Mouse (Mus musculus): ENCODE data around the gene Tsfm. TPM values are rescaled to one million over a fixed set of nuclear protein-coding genes. Genes with fewer than 3 reads are reported as not detected.
A peak's percentile ranks its signal among the peaks of the same experiment; 100 is the strongest.

The Tsfm gene
- polyA plus RNA-seq, 1 experiment from 2014 or later, result 99.1 TPM

- Histone ChIP-seq H3K9me3 (no peaks in the 10 kb centered on the region), H3K27me3 (peaks cover 72% of the 10 kb centered on the region), H3K4me1 (replicated peaks) (peaks cover 24% of the 10 kb centered on the region), H3K9ac (replicated peaks) (no peak overlapping the region), H3K4me3 (replicated peaks) (no peak overlapping the region), H3K27ac (no peak overlapping the region), H3K36me3 (peaks cover 18% of the 10 kb centered on the region), H3K4me2 (no peak overlapping the region)
- 20% methylated on average over 10 of the region's 10 CpGs for WGBS
- no peak for ATAC-seq (ENCODE audit: insufficient number of reproducible peaks, insufficient read depth, low FRiP score, low TSS enrichment, low read depth)
These were observed 19.5 kb upstream of the Tsfm start for GRCm38 (mm10) chr10:127050119-127050474.

- no peak overlapping the region for H3K9ac ChIP-seq (replicated peaks)
- 3% methylated on average over 29 of the region's 29 CpGs for WGBS
- H3K27ac ChIP-seq, result no peak overlapping the region
- H3K27me3 ChIP-seq, result peaks cover 70% of the 10 kb centered on the region
- ATAC-seq (ENCODE audit: insufficient number of reproducible peaks, insufficient read depth, low FRiP score, low TSS enrichment, low read depth), result no peak
- peak overlapping the region; percentile 19; the same call in 1 of the 2 replicates for H3K4me3 ChIP-seq (replicated peaks)
- peaks cover 19% of the 10 kb centered on the region for H3K36me3 ChIP-seq
- peaks cover 24% of the 10 kb centered on the region for H3K4me1 ChIP-seq (replicated peaks)
- H3K4me2 ChIP-seq, result peak overlapping the region; percentile 35
- no peaks in the 10 kb centered on the region for H3K9me3 ChIP-seq
These were observed 18.9 kb upstream of the Tsfm start for GRCm38 (mm10) chr10:127049395-127050118.

- WGBS, result 6% methylated on average over 35 of the region's 35 CpGs
- Histone ChIP-seq H3K36me3 (peaks cover 23% of the 10 kb centered on the region), H3K9me3 (no peaks in the 10 kb centered on the region), H3K4me1 (replicated peaks) (peaks cover 24% of the 10 kb centered on the region), H3K27ac (no peak overlapping the region), H3K27me3 (peaks cover 67% of the 10 kb centered on the region), H3K4me3 (replicated peaks) (peak overlapping the region; percentile 19; the same call in 1 of the 2 replicates), H3K4me2 (peak overlapping the region; percentile 35), H3K9ac (replicated peaks) (no peak overlapping the region)
- ATAC-seq (ENCODE audit: insufficient number of reproducible peaks, insufficient read depth, low FRiP score, low TSS enrichment, low read depth), result no peak
These were observed 18.2 kb upstream of the Tsfm start for GRCm38 (mm10) chr10:127048608-127049394.

- Histone ChIP-seq H3K4me1 (replicated peaks) (peaks cover 25% of the 10 kb centered on the region), H3K27me3 (peaks cover 63% of the 10 kb centered on the region), H3K9ac (replicated peaks) (no peak within 1 kb of the TSS), H3K9me3 (no peaks in the 10 kb centered on the region), H3K4me3 (replicated peaks) (peak within 1 kb of the TSS; percentile 19; the same call in 1 of the 2 replicates), H3K27ac (no peak within 1 kb of the TSS), H3K36me3 (peaks cover 30% of the 10 kb centered on the region), H3K4me2 (peak within 1 kb of the TSS; percentile 35)
- ATAC-seq (ENCODE audit: insufficient number of reproducible peaks, insufficient read depth, low FRiP score, low TSS enrichment, low read depth), result no peak
- 28% methylated on average over 5 of the region's 5 CpGs for WGBS
These were observed 17.3 kb upstream of the Tsfm start, which contains the start of gene Cyp27b1 for GRCm38 (mm10) chr10:127047954-127048353. Cyp27b1 (plus strand) TSS chr10:127048250.

GRCm38 (mm10) chr10:127043187-127043586 lies 12.5 kb upstream of the Tsfm start:
- Histone ChIP-seq H3K36me3 (peaks cover 30% of the 10 kb centered on the region), H3K4me3 (replicated peaks) (no peak overlapping the region; the same call in 1 of the 2 replicates)
- ATAC-seq (ENCODE audit: insufficient number of reproducible peaks, insufficient read depth, low FRiP score, low TSS enrichment, low read depth), result no peak

GRCm38 (mm10) chr10:127042468-127043115 lies 12.0 kb upstream of the Tsfm start:
- H3K9ac ChIP-seq (replicated peaks), result peak overlapping the region; percentile 72
- peak overlapping the region; percentile 82 for H3K4me3 ChIP-seq (replicated peaks)
- peak overlapping the region; percentile 97 for H3K4me2 ChIP-seq
- peak overlapping the region; percentile 64 for H3K27ac ChIP-seq
- WGBS, result 21% methylated on average over 5 of the region's 5 CpGs
- peaks cover 12% of the 10 kb centered on the region for H3K4me1 ChIP-seq (replicated peaks)
- peaks cover 30% of the 10 kb centered on the region for H3K36me3 ChIP-seq
- peaks cover 26% of the 10 kb centered on the region for H3K27me3 ChIP-seq
- no peaks in the 10 kb centered on the region for H3K9me3 ChIP-seq
- ATAC-seq (ENCODE audit: insufficient number of reproducible peaks, insufficient read depth, low FRiP score, low TSS enrichment, low read depth), result no peak

More at GRCm38 (mm10) chr10:127043187-127043586, 12.5 kb upstream of the Tsfm start:
- Histone ChIP-seq H3K9ac (replicated peaks) (no peak overlapping the region), H3K27me3 (peaks cover 32% of the 10 kb centered on the region), H3K4me1 (replicated peaks) (peaks cover 12% of the 10 kb centered on the region), H3K27ac (no peak overlapping the region), H3K4me2 (peak overlapping the region; percentile 97; the same call in 1 of the 2 replicates), H3K9me3 (no peaks in the 10 kb centered on the region)
- WGBS, result 89% methylated on average over 6 of the region's 6 CpGs

- peaks cover 19% of the 10 kb centered on the region for H3K27me3 ChIP-seq
- ATAC-seq (ENCODE audit: insufficient number of reproducible peaks, insufficient read depth, low FRiP score, low TSS enrichment, low read depth), result peak; percentile 82
- peaks cover 30% of the 10 kb centered on the region for H3K36me3 ChIP-seq
- H3K4me1 ChIP-seq (replicated peaks), result peaks cover 12% of the 10 kb centered on the region
- H3K27ac ChIP-seq, result peak overlapping the region; percentile 64
- peak overlapping the region; percentile 82 for H3K4me3 ChIP-seq (replicated peaks)
- peak overlapping the region; percentile 97 for H3K4me2 ChIP-seq
- no peaks in the 10 kb centered on the region for H3K9me3 ChIP-seq
- peak overlapping the region; percentile 72 for H3K9ac ChIP-seq (replicated peaks)
- under 1% methylated on average over 44 of the region's 44 CpGs for WGBS
These were observed 11.2 kb upstream of the Tsfm start for GRCm38 (mm10) chr10:127041774-127042338.

GRCm38 (mm10) chr10:127041274-127041766 lies 10.7 kb upstream of the Tsfm start, which contains the start of the genes Mettl1 and Eef1akmt3:
Mettl1 (plus strand) TSS chr10:127041414.
Eef1akmt3 (minus strand) TSS chr10:127041513.
- H3K4me2 ChIP-seq, result peak within 1 kb of the TSS; percentile 97
- peak within 1 kb of the TSS; percentile 72 for H3K9ac ChIP-seq (replicated peaks)
- 0% methylated on average over 28 of the region's 28 CpGs for WGBS
- peak within 1 kb of the TSS; percentile 82 for H3K4me3 ChIP-seq (replicated peaks)
- ATAC-seq (ENCODE audit: insufficient number of reproducible peaks, insufficient read depth, low FRiP score, low TSS enrichment, low read depth), result peak; percentile 72
- H3K27me3 ChIP-seq, result peaks cover 15% of the 10 kb centered on the region
- peaks cover 27% of the 10 kb centered on the region for H3K36me3 ChIP-seq
- peak within 1 kb of the TSS; percentile 64 for H3K27ac ChIP-seq
- H3K4me1 ChIP-seq (replicated peaks), result peaks cover 12% of the 10 kb centered on the region
- no peaks in the 10 kb centered on the region for H3K9me3 ChIP-seq

GRCm38 (mm10) chr10:127040569-127041214 lies 10.1 kb upstream of the Tsfm start:
- peak overlapping the region; percentile 82 for H3K4me3 ChIP-seq (replicated peaks)
- no peak overlapping the region for H3K27ac ChIP-seq
- H3K9ac ChIP-seq (replicated peaks), result peak overlapping the region; percentile 72
- ATAC-seq (ENCODE audit: insufficient number of reproducible peaks, insufficient read depth, low FRiP score, low TSS enrichment, low read depth), result peak; percentile 24; the same call in 1 of the 2 replicates
- H3K9me3 ChIP-seq, result no peaks in the 10 kb centered on the region
- H3K27me3 ChIP-seq, result peaks cover 19% of the 10 kb centered on the region
- H3K36me3 ChIP-seq, result peaks cover 20% of the 10 kb centered on the region
- peaks cover 12% of the 10 kb centered on the region for H3K4me1 ChIP-seq (replicated peaks)
- WGBS, result under 1% methylated on average over 20 of the region's 20 CpGs
- H3K4me2 ChIP-seq, result peak overlapping the region; percentile 97

- no peaks in the 10 kb centered on the region for H3K36me3 ChIP-seq
- H3K9me3 ChIP-seq, result no peaks in the 10 kb centered on the region
- H3K9ac ChIP-seq (replicated peaks), result no peak overlapping the region
- H3K4me1 ChIP-seq (replicated peaks), result peaks cover 8% of the 10 kb centered on the region
- ATAC-seq (ENCODE audit: insufficient number of reproducible peaks, insufficient read depth, low FRiP score, low TSS enrichment, low read depth), result no peak
- H3K27me3 ChIP-seq, result peaks cover 19% of the 10 kb centered on the region
- no peak overlapping the region for H3K4me3 ChIP-seq (replicated peaks)
- H3K4me2 ChIP-seq, result no peak overlapping the region
- WGBS, result 77% methylated on average over 12 of the region's 12 CpGs
- H3K27ac ChIP-seq, result no peak overlapping the region
These were observed 7.0 kb upstream of the Tsfm start for GRCm38 (mm10) chr10:127037641-127038040.
